Mouse (Mus musculus) heart, embryonic 16.5 days (tissue): ENCODE results near the gene Ntn4. TPM values are rescaled to one million over a fixed set of nuclear protein-coding genes. Genes with fewer than 3 reads are reported as not detected.

Experiments used
- ATAC-seq: fragments of 200-750 bp; cut with Nextera tagmentation; replicated peaks from 2 replicates; pipeline ENCODE4 v1.8.0; 2017; ENCODE audit warnings: moderate number of reproducible peaks; ENCODE audit not compliant: insufficient read depth, low FRiP score; ENCODE audit errors: extremely low read depth
- H3K27ac ChIP-seq: fragments of 300-500 bp; sonication (generic); 2 replicates; pipeline ENCODE4 v1.5.1; 2014; ENCODE audit warnings: mild to moderate bottlenecking, low read length, control low read depth, moderate library complexity
- H3K27me3 ChIP-seq: fragments of 300-500 bp; sonication (generic); 2 replicates; pipeline ENCODE4 v1.6.1; 2014; ENCODE audit warnings: low read length, mixed read lengths; ENCODE audit not compliant: control insufficient read depth, insufficient read depth
- H3K36me3 ChIP-seq: fragments of 300-500 bp; sonication (generic); 2 replicates; pipeline ENCODE4 v1.6.1; 2014; ENCODE audit not compliant: control insufficient read depth, insufficient read depth
- H3K4me1 ChIP-seq: fragments of 300-500 bp; sonication (generic); 2 replicates; pipeline ENCODE4 v1.6.1; 2014; ENCODE audit warnings: low read length, mixed read lengths; ENCODE audit not compliant: control insufficient read depth, insufficient read depth
- H3K4me2 ChIP-seq: fragments of 300-500 bp; sonication (generic); 2 replicates; pipeline ENCODE4 v1.6.1; 2014; ENCODE audit warnings: low read depth, mild to moderate bottlenecking, control low read depth, low read length
- H3K4me3 ChIP-seq: fragments of 300-500 bp; sonication (generic); 2 replicates; pipeline ENCODE4 v1.5.1; 2014; ENCODE audit warnings: mild to moderate bottlenecking, control low read depth, low read length
- H3K9ac ChIP-seq: fragments of 300-500 bp; sonication (generic); 2 replicates; pipeline ENCODE4 v1.6.1; 2014; ENCODE audit warnings: low read length, control low read depth
- H3K9me3 ChIP-seq: fragments of 300-500 bp; sonication (generic); replicated peaks from 2 replicates; pipeline ENCODE4 v1.6.1; 2016; ENCODE audit warnings: low read length; ENCODE audit not compliant: control insufficient read depth
- WGBS: fragments of 180-500 bp; shearing (Covaris S2); extraction: QIAGEN DNeasy Blood & Tissue Kit; methylation state at CpG from one replicate; pipeline ENCODE4 v1.1.7; 2014; 5-methylcytosine and 5-hydroxymethylcytosine counted together
- polyA plus RNA-seq: library from polyadenylated mRNA; unstranded; fragments of >200 nt; fragmentation: Nextera tagmentation; extraction: Ambion mirVana; gene quantifications from 2 replicates; pipeline ENCODE4 v1.2.1, GENCODE M21; 2015

The Ntn4 gene
- polyA plus RNA-seq, 1 experiment from 2014 or later: 2.8 TPM

- Histone ChIP-seq H3K36me3 (no peaks in the 10 kb centered on the region), H3K9me3 (no peaks in the 10 kb centered on the region), H3K27ac (no peak overlapping the region), H3K9ac (no peak overlapping the region), H3K4me1 (no peaks in the 10 kb centered on the region), H3K4me2 (no peak overlapping the region), H3K4me3 (no peak overlapping the region), H3K27me3 (no peaks in the 10 kb centered on the region)
- ATAC-seq: no peak
- 47% methylated on average over 9 of the region's 9 CpGs for WGBS
Measured at GRCm38 (mm10) chr10:93768222-93768621, 127.7 kb downstream of the Ntn4 start.

GRCm38 (mm10) chr10:93771931-93772465, 131.5 kb downstream of the Ntn4 start:
- WGBS: 50% methylated on average over 9 of the region's 9 CpGs
- H3K27me3 ChIP-seq: no peaks in the 10 kb centered on the region

DNA sequence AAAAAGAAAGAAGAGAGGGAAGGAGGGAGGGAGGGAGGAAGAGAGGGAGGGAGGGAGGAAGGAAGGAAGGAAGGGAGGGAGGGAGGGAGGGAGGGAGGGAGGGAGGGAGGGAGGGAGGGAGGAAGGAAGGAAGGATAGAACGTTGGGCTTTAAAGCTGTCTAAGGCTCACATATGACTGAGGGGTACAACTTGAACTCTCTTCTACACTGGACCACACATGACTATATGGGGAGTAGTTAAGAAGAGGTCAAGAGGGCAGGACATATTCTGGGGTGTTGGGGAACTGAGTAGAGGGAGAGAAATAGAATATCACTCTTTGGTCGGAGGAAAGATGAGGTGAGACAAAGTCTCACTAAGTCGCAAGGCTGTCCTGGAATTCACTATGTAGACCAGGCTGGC, 132.0 kb downstream of the Ntn4 start:
- H3K9ac ChIP-seq: no peak overlapping the region
- H3K27ac ChIP-seq: no peak overlapping the region
- peaks cover 2% of the 10 kb centered on the region; the same call in 1 of the 2 replicates for H3K4me1 ChIP-seq
- H3K4me2 ChIP-seq: no peak overlapping the region
- no peak overlapping the region for H3K4me3 ChIP-seq
- no peaks in the 10 kb centered on the region for H3K9me3 ChIP-seq
- WGBS: 72% methylated on average over 3 of the region's 3 CpGs
- ATAC-seq: no peak
- no peaks in the 10 kb centered on the region for H3K36me3 ChIP-seq
- H3K27me3 ChIP-seq: no peaks in the 10 kb centered on the region

More at GRCm38 (mm10) chr10:93771931-93772465, 131.5 kb downstream of the Ntn4 start:
- no peaks in the 10 kb centered on the region for H3K36me3 ChIP-seq
- H3K9me3 ChIP-seq: no peaks in the 10 kb centered on the region
- H3K4me2 ChIP-seq: no peak overlapping the region
- no peak overlapping the region for H3K4me3 ChIP-seq
- no peaks in the 10 kb centered on the region for H3K4me1 ChIP-seq
- no peak overlapping the region for H3K27ac ChIP-seq
- ATAC-seq: no peak
- H3K9ac ChIP-seq: no peak overlapping the region

- Histone ChIP-seq H3K36me3 (no peaks in the 10 kb centered on the region), H3K9ac (no peak overlapping the region), H3K4me3 (no peak overlapping the region), H3K4me1 (peaks cover 2% of the 10 kb centered on the region; the same call in 1 of the 2 replicates), H3K9me3 (no peaks in the 10 kb centered on the region), H3K27me3 (no peaks in the 10 kb centered on the region), H3K27ac (no peak overlapping the region), H3K4me2 (no peak overlapping the region)
- 43% methylated on average over 5 of the region's 5 CpGs for WGBS
- no peak for ATAC-seq
Measured at GRCm38 (mm10) chr10:93776731-93777151, 136.3 kb downstream of the Ntn4 start.

DNA sequence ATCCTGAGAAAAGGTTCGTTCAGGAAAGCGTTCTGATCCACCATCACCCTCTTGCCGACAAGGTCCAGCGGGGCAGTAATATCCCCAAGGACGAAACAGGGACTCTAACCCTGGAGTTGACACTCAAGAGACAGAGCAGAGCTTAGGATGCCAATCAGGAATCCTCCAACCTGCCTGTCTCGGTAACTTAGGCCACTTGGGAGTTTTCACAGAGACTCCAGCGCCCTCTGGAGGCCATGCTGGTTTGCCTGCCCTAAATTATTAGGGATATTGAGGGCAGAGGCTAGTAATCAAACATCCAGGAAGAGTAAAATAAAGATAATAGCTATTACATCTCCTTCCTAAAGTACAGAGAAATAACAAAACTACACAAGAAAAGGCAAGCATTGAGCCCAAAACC, 136.9 kb downstream of the Ntn4 start:
- ATAC-seq: no peak
- Histone ChIP-seq H3K27me3 (no peaks in the 10 kb centered on the region), H3K27ac (no peak overlapping the region), H3K4me2 (no peak overlapping the region), H3K9ac (no peak overlapping the region), H3K4me3 (no peak overlapping the region), H3K4me1 (peaks cover 2% of the 10 kb centered on the region; the same call in 1 of the 2 replicates), H3K9me3 (no peaks in the 10 kb centered on the region), H3K36me3 (no peaks in the 10 kb centered on the region)
- 37% methylated on average over 7 of the region's 7 CpGs for WGBS

GRCm38 (mm10) chr10:93783216-93784013, 142.9 kb downstream of the Ntn4 start:
- no peak overlapping the region for H3K4me3 ChIP-seq
- no peak overlapping the region for H3K9ac ChIP-seq
- ATAC-seq: no peak
- no peaks in the 10 kb centered on the region for H3K27me3 ChIP-seq
- no peaks in the 10 kb centered on the region for H3K36me3 ChIP-seq
- no peak overlapping the region for H3K27ac ChIP-seq
- no peaks in the 10 kb centered on the region for H3K9me3 ChIP-seq
- H3K4me2 ChIP-seq: no peak overlapping the region
- WGBS: 65% methylated on average over 15 of the region's 15 CpGs
- H3K4me1 ChIP-seq: no peaks in the 10 kb centered on the region

Other genes starting within 250 kb of the Ntn4 start
- gene Lta4h, start 187.3 kb upstream of the Ntn4 start, polyA plus RNA-seq: 386 and 413 TPM in 2 replicates
- 0.19 and 0.80 TPM in 2 replicates for gene Hal, start 151.9 kb upstream of the Ntn4 start, polyA plus RNA-seq
- 0.19 and 0.25 TPM in 2 replicates for gene Amdhd1, start 100.6 kb upstream of the Ntn4 start, polyA plus RNA-seq
- gene Ccdc38, start 100.0 kb upstream of the Ntn4 start, polyA plus RNA-seq: 0.11 and 0.13 TPM in 2 replicates
- 61.1 and 70.9 TPM in 2 replicates for gene Snrpf, start 51.0 kb upstream of the Ntn4 start, polyA plus RNA-seq
- 0.20 and 0.47 TPM in 2 replicates for gene Usp44, start 190.9 kb downstream of the Ntn4 start, polyA plus RNA-seq